Mouse (Mus musculus): ENCODE results near the gene Msto1.
"Not testable (repeated sequence)": the region's sequence is repeated elsewhere in the genome, so short reads cannot be mapped to it uniquely, and the experiment has no call there.

DNA sequence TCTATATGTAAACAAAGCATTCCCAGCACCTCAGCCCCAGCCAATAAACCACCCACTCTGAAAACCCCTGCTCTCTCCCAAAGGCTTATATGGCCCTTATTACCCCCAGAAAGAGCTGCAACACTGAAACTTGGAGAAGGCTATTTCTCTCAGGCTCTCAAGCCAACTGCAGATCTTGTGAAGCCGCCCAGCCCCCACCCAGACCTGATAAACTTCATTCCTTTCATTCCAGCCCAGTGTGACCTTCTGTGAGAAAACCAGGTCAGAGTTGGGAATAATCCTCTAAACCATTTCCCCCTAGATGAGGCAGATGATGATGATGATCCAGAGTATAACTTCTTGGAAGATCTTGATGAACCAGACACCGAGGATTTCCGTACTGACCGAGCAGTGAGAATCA is 45.4 kb downstream of the Msto1 start:
- TF ChIP-seq CTCF, EP300 (IDR thresholded peaks at IDR 0.05; ENCODE audit: low read depth): not testable (repeated sequence)
